Mouse (Mus musculus) stomach, embryonic 15.5 days (tissue): ENCODE measurements around the gene Magohb. TPM values are rescaled to one million over a fixed set of nuclear protein-coding genes. Genes with fewer than 3 reads are reported as not detected.

Experiments used
- ATAC-seq: fragments of 200-750 bp; cut with Nextera tagmentation; 2 replicates; pipeline ENCODE4 v1.8.0; 2017; ENCODE audit warnings: low read depth, moderate number of reproducible peaks, moderate TSS enrichment; ENCODE audit not compliant: insufficient read depth, low FRiP score
- H3K27ac ChIP-seq: fragments of 300-500 bp; sonication (generic); 2 replicates; pipeline ENCODE4 v1.5.1; 2015; ENCODE audit warnings: mild to moderate bottlenecking, inconsistent platforms
- H3K27me3 ChIP-seq: fragments of 300-500 bp; sonication (generic); replicated peaks from 2 replicates; pipeline ENCODE4 v1.6.1; 2015; ENCODE audit warnings: inconsistent platforms
- H3K36me3 ChIP-seq: fragments of 300-500 bp; sonication (generic); 2 replicates; pipeline ENCODE4 v1.6.1; 2015; ENCODE audit warnings: inconsistent platforms
- H3K4me1 ChIP-seq: fragments of 300-500 bp; sonication (generic); 2 replicates; pipeline ENCODE4 v1.6.1; 2015; ENCODE audit warnings: inconsistent platforms
- H3K4me2 ChIP-seq: fragments of 300-500 bp; sonication (generic); 2 replicates; pipeline ENCODE4 v1.6.1; 2015; ENCODE audit warnings: mild to moderate bottlenecking, inconsistent platforms
- H3K4me3 ChIP-seq: fragments of 300-500 bp; sonication (generic); replicated peaks from 2 replicates; pipeline ENCODE4 v1.5.1; 2015; ENCODE audit warnings: inconsistent platforms
- H3K9ac ChIP-seq: fragments of 300-500 bp; sonication (generic); 2 replicates; pipeline ENCODE4 v1.6.1; 2015; ENCODE audit warnings: inconsistent platforms
- H3K9me3 ChIP-seq: fragments of 300-500 bp; sonication (generic); 2 replicates; pipeline ENCODE4 v1.6.1; 2016; ENCODE audit warnings: inconsistent platforms
- WGBS: fragments of 180-500 bp; shearing (Covaris S2); methylation state at CpG from one replicate; pipeline ENCODE4 v1.1.7; 2015; 5-methylcytosine and 5-hydroxymethylcytosine counted together
- polyA plus RNA-seq: library from polyadenylated mRNA; unstranded; fragments of >200 nt; fragmentation: Nextera tagmentation; extraction: Ambion mirVana; gene quantifications from 2 replicates; pipeline ENCODE4 v1.2.1, GENCODE M21; 2015

The Magohb gene
- polyA plus RNA-seq, result 60.2 and 61.3 TPM in 2 replicates

GRCm38 (mm10) chr6:131292991-131293788, at the start of gene Magohb:
Gene Magohb (minus strand): TSS chr6:131293244.
- ATAC-seq, result peak; percentile 65
- no peaks in the 10 kb centered on the region for H3K27me3 ChIP-seq
- peak within 1 kb of the TSS; percentile 70 for H3K4me2 ChIP-seq
- H3K36me3 ChIP-seq, result no peaks in the 10 kb centered on the region
- H3K4me1 ChIP-seq, result peaks cover 7% of the 10 kb centered on the region; the same call in 1 of the 2 replicates
- H3K9ac ChIP-seq, result peak within 1 kb of the TSS; percentile 56; the same call in 1 of the 2 replicates
- peak within 1 kb of the TSS; percentile 75 for H3K4me3 ChIP-seq
- peak within 1 kb of the TSS; percentile 71 for H3K27ac ChIP-seq
- 2% methylated on average over 51 of the region's 51 CpGs for WGBS
- no peaks in the 10 kb centered on the region for H3K9me3 ChIP-seq

GRCm38 (mm10) chr6:131340082-131340481, 47.0 kb upstream of the Magohb start:
- Histone ChIP-seq H3K4me1 (no peaks in the 10 kb centered on the region), H3K27ac (no peak overlapping the region), H3K4me2 (no peak overlapping the region), H3K4me3 (no peak overlapping the region), H3K9ac (no peak overlapping the region), H3K27me3 (no peaks in the 10 kb centered on the region), H3K36me3 (no peaks in the 10 kb centered on the region), H3K9me3 (no peaks in the 10 kb centered on the region)
- ATAC-seq, result no peak
- 45% methylated on average over 3 of the region's 3 CpGs for WGBS

DNA sequence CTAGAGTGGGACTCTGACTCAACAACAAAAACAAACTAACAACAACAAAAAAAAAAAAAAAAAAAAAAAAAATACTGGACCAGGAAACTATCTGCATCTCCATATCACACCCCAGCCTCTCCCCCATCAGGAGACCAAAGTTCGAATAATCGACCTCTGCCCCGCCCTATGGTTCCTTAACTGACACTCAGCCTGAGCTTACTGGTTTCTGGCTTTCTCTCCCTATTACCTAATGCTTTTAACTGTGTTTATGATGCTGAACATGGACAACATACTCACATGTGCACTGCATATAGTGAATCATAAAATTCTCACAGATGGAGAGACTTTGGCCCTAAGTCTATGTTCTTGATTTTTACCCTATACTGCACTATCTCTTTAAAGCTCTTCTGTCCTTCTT, 46.3 kb upstream of the Magohb start:
- Histone ChIP-seq H3K36me3 (no peaks in the 10 kb centered on the region), H3K4me2 (no peak overlapping the region), H3K9me3 (no peaks in the 10 kb centered on the region), H3K4me3 (no peak overlapping the region), H3K4me1 (no peaks in the 10 kb centered on the region), H3K9ac (no peak overlapping the region), H3K27me3 (no peaks in the 10 kb centered on the region), H3K27ac (no peak overlapping the region)
- ATAC-seq, result no peak
- 78% methylated on average over 3 of the region's 3 CpGs for WGBS

GRCm38 (mm10) chr6:131338787-131339186, 45.7 kb upstream of the Magohb start:
- Histone ChIP-seq H3K4me1 (no peaks in the 10 kb centered on the region), H3K4me3 (no peak overlapping the region), H3K9ac (no peak overlapping the region), H3K27ac (no peak overlapping the region), H3K27me3 (no peaks in the 10 kb centered on the region), H3K4me2 (no peak overlapping the region), H3K36me3 (no peaks in the 10 kb centered on the region), H3K9me3 (no peaks in the 10 kb centered on the region)
- 69% methylated on average over 1 of the region's 1 CpGs for WGBS
- no peak for ATAC-seq

DNA sequence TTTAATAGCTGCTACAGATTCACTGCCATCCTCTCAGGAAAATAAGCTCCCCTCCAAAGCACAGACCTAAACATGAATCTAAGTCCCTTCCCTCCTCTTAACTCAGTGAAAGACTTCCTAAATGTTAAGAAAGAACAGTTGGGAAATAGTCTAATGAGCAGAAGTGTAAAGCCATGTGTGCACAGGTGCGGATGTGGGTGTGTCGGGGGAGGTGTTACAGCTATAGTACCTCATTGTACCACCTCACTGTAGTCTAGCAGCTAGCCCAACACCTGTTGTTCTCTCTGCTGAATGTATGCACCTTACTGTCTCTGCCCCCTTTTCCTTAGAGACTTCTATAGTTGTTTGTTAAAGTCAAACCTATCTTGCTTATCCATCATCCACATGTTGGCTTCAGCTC, 34.0 kb upstream of the Magohb start:
- no peaks in the 10 kb centered on the region for H3K36me3 ChIP-seq
- no peak overlapping the region for H3K27ac ChIP-seq
- H3K4me1 ChIP-seq, result no peaks in the 10 kb centered on the region
- H3K4me2 ChIP-seq, result no peak overlapping the region
- ATAC-seq, result peak; percentile 50; the same call in 1 of the 2 replicates
- H3K9ac ChIP-seq, result no peak overlapping the region
- 73% methylated on average over 2 of the region's 2 CpGs for WGBS
- no peaks in the 10 kb centered on the region for H3K9me3 ChIP-seq
- H3K27me3 ChIP-seq, result no peaks in the 10 kb centered on the region
- no peak overlapping the region for H3K4me3 ChIP-seq

- ATAC-seq, result no peak
- H3K9me3 ChIP-seq, result no peaks in the 10 kb centered on the region
- no peaks in the 10 kb centered on the region for H3K4me1 ChIP-seq
- H3K36me3 ChIP-seq, result no peaks in the 10 kb centered on the region
- no peak overlapping the region for H3K4me3 ChIP-seq
- no peak overlapping the region for H3K27ac ChIP-seq
- 65% methylated on average over 3 of the region's 3 CpGs for WGBS
- H3K4me2 ChIP-seq, result no peak overlapping the region
- H3K27me3 ChIP-seq, result no peaks in the 10 kb centered on the region
- no peak overlapping the region for H3K9ac ChIP-seq
Observed at GRCm38 (mm10) chr6:131321854-131322639, 29.0 kb upstream of the Magohb start.

GRCm38 (mm10) chr6:131316155-131317101, 23.4 kb upstream of the Magohb start:
- Histone ChIP-seq H3K27ac (peak overlapping the region; percentile 74; the same call in 1 of the 2 replicates), H3K9me3 (no peaks in the 10 kb centered on the region), H3K4me1 (no peaks in the 10 kb centered on the region), H3K4me2 (no peak overlapping the region), H3K9ac (no peak overlapping the region), H3K36me3 (no peaks in the 10 kb centered on the region), H3K4me3 (no peak overlapping the region), H3K27me3 (no peaks in the 10 kb centered on the region)
- 69% methylated on average over 7 of the region's 7 CpGs for WGBS
- ATAC-seq, result peak; percentile 94

DNA sequence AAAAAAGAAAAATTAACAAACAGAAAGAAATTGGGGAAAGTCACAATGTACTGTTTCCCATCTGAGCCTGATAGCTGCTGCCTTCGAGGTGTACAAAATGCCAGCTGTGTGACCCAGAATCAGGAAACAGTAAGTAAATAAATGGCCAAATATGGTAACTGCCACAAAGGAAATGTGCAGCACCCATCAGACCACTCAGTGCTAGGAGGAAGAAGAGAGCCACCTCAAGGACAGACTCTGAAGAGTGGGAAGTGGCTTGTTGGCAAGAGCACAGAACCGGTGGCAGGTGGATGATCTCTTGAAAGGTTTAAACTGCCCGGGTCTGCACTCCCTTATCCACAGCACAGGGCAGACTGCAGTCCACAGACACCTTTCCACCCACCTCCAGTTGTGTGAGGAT, 15.0 kb upstream of the Magohb start:
- 39% methylated on average over 3 of the region's 3 CpGs for WGBS
- H3K4me1 ChIP-seq, result no peaks in the 10 kb centered on the region

GRCm38 (mm10) chr6:131304776-131305175, 11.7 kb upstream of the Magohb start:
- no peaks in the 10 kb centered on the region for H3K36me3 ChIP-seq
- H3K4me2 ChIP-seq, result no peak overlapping the region
- H3K27me3 ChIP-seq, result no peaks in the 10 kb centered on the region
- WGBS, result 42% methylated on average over 3 of the region's 3 CpGs
- H3K27ac ChIP-seq, result no peak overlapping the region
- ATAC-seq, result no peak; the same call in 1 of the 2 replicates
- no peak overlapping the region for H3K4me3 ChIP-seq
- H3K9me3 ChIP-seq, result no peaks in the 10 kb centered on the region
- no peaks in the 10 kb centered on the region for H3K4me1 ChIP-seq
- no peak overlapping the region for H3K9ac ChIP-seq

More for the DNA sequence above, 15.0 kb upstream of the Magohb start:
- no peak overlapping the region for H3K27ac ChIP-seq
- H3K27me3 ChIP-seq, result no peaks in the 10 kb centered on the region
- ATAC-seq, result no peak
- no peak overlapping the region for H3K9ac ChIP-seq
- H3K9me3 ChIP-seq, result no peaks in the 10 kb centered on the region
- no peaks in the 10 kb centered on the region for H3K36me3 ChIP-seq
- no peak overlapping the region for H3K4me2 ChIP-seq
- H3K4me3 ChIP-seq, result no peak overlapping the region

- ATAC-seq, result no peak
- H3K27me3 ChIP-seq, result no peaks in the 10 kb centered on the region
- no peak overlapping the region for H3K9ac ChIP-seq
Observed at GRCm38 (mm10) chr6:131298531-131298930, 5.5 kb upstream of the Magohb start.

GRCm38 (mm10) chr6:131294435-131295112, 1.5 kb upstream of the Magohb start:
- Histone ChIP-seq H3K36me3 (no peaks in the 10 kb centered on the region), H3K9me3 (no peaks in the 10 kb centered on the region), H3K4me1 (peaks cover 7% of the 10 kb centered on the region; the same call in 1 of the 2 replicates), H3K9ac (no peak overlapping the region), H3K27me3 (no peaks in the 10 kb centered on the region), H3K4me2 (no peak overlapping the region), H3K27ac (peak overlapping the region; percentile 55; the same call in 1 of the 2 replicates), H3K4me3 (no peak overlapping the region)
- ATAC-seq, result peak; percentile 65
- 63% methylated on average over 5 of the region's 5 CpGs for WGBS

More at GRCm38 (mm10) chr6:131298531-131298930, 5.5 kb upstream of the Magohb start:
- Histone ChIP-seq H3K4me3 (no peak overlapping the region), H3K27ac (no peak overlapping the region), H3K36me3 (no peaks in the 10 kb centered on the region), H3K4me1 (no peaks in the 10 kb centered on the region), H3K9me3 (no peaks in the 10 kb centered on the region), H3K4me2 (no peak overlapping the region)
